Mouse (Mus musculus) heart, embryonic 11.5 days (tissue): ENCODE results near the gene Ppm1e. TPM values are rescaled to one million over a fixed set of nuclear protein-coding genes. Genes with fewer than 3 reads are reported as not detected.
A peak's percentile ranks its signal among the peaks of the same experiment; 100 is the strongest.

Experiments
- ATAC-seq: fragments of 200-750 bp; cut with Nextera tagmentation; replicated peaks from 2 replicates; pipeline ENCODE4 v1.8.0; 2017; ENCODE audit warnings: moderate library complexity; ENCODE audit not compliant: insufficient number of reproducible peaks, low FRiP score, low TSS enrichment
- H3K27ac ChIP-seq: fragments of 300-500 bp; sonication (generic); 2 replicates; pipeline ENCODE4 v1.5.1; 2014; ENCODE audit warnings: mild to moderate bottlenecking, low read depth, low read length
- H3K27me3 ChIP-seq: fragments of 300-500 bp; sonication (generic); 2 replicates; pipeline ENCODE4 v1.6.1; 2014; ENCODE audit warnings: mild to moderate bottlenecking, low read length, mixed read lengths; ENCODE audit not compliant: control insufficient read depth, insufficient read depth
- H3K36me3 ChIP-seq: fragments of 300-500 bp; sonication (generic); 2 replicates; pipeline ENCODE4 v1.6.1; 2014; ENCODE audit warnings: mild to moderate bottlenecking, low read length, moderate library complexity, mixed read lengths; ENCODE audit not compliant: control insufficient read depth, insufficient read depth
- H3K4me1 ChIP-seq: fragments of 300-500 bp; sonication (generic); 2 replicates; pipeline ENCODE4 v1.6.1; 2014; ENCODE audit warnings: low read length; ENCODE audit not compliant: control insufficient read depth, insufficient read depth
- H3K4me2 ChIP-seq: fragments of 300-500 bp; sonication (generic); 2 replicates; pipeline ENCODE4 v1.6.1; 2014; ENCODE audit warnings: mild to moderate bottlenecking, moderate library complexity
- H3K4me3 ChIP-seq: fragments of 300-500 bp; sonication (generic); 2 replicates; pipeline ENCODE4 v1.5.1; 2014; ENCODE audit warnings: low read depth, low read length
- H3K9ac ChIP-seq: fragments of 300-500 bp; sonication (generic); 2 replicates; pipeline ENCODE4 v1.6.1; 2014; ENCODE audit warnings: mild to moderate bottlenecking, low read depth, low read length, moderate library complexity
- H3K9me3 ChIP-seq: fragments of 300-500 bp; sonication (generic); replicated peaks from 2 replicates; pipeline ENCODE4 v1.6.1; 2016; ENCODE audit warnings: low read length; ENCODE audit not compliant: control insufficient read depth
- WGBS: fragments of 180-500 bp; shearing (Covaris S2); extraction: QIAGEN DNeasy Blood & Tissue Kit; methylation state at CpG from one replicate; pipeline ENCODE4 v1.1.7; 2014; ENCODE audit not compliant: insufficient replicate concordance; 5-methylcytosine and 5-hydroxymethylcytosine counted together
- polyA plus RNA-seq: library from polyadenylated mRNA; unstranded; fragments of >200 nt; fragmentation: Nextera tagmentation; extraction: Ambion mirVana; gene quantifications from 2 replicates; pipeline ENCODE4 v1.2.1, GENCODE M21; 2014

Gene Ppm1e
- polyA plus RNA-seq, 1 experiment from 2014 or later: 3.8 TPM

- no peaks in the 10 kb centered on the region for H3K9me3 ChIP-seq
- H3K4me2 ChIP-seq: no peak overlapping the region
- no peaks in the 10 kb centered on the region for H3K27me3 ChIP-seq
- ATAC-seq: no peak
- WGBS: 81% methylated on average over 7 of the region's 7 CpGs
- H3K36me3 ChIP-seq: no peaks in the 10 kb centered on the region
- no peak overlapping the region for H3K9ac ChIP-seq
- no peak overlapping the region for H3K4me3 ChIP-seq
- no peaks in the 10 kb centered on the region for H3K4me1 ChIP-seq
- no peak overlapping the region for H3K27ac ChIP-seq
These were observed 8.2 kb upstream of the Ppm1e start for GRCm38 (mm10) chr11:87367061-87367460.

- Histone ChIP-seq H3K9ac (no peak overlapping the region), H3K9me3 (no peaks in the 10 kb centered on the region), H3K4me3 (no peak overlapping the region), H3K4me1 (no peaks in the 10 kb centered on the region), H3K4me2 (no peak overlapping the region), H3K27me3 (no peaks in the 10 kb centered on the region), H3K36me3 (no peaks in the 10 kb centered on the region), H3K27ac (no peak overlapping the region)
- 80% methylated on average over 5 of the region's 5 CpGs for WGBS
- ATAC-seq: no peak
These were observed 6.3 kb upstream of the Ppm1e start for GRCm38 (mm10) chr11:87365120-87365519.

GRCm38 (mm10) chr11:87359262-87359612 is 414 bp upstream of the Ppm1e start:
- H3K4me3 ChIP-seq: peak overlapping the region; percentile 79
- no peaks in the 10 kb centered on the region; the same call in 1 of the 2 replicates for H3K27me3 ChIP-seq
- ATAC-seq: no peak
- no peak overlapping the region for H3K27ac ChIP-seq
- no peaks in the 10 kb centered on the region for H3K9me3 ChIP-seq
- H3K9ac ChIP-seq: peak overlapping the region; percentile 50
- peaks cover 6% of the 10 kb centered on the region for H3K4me1 ChIP-seq
- peak overlapping the region; percentile 86 for H3K4me2 ChIP-seq
- 15% methylated on average over 10 of the region's 10 CpGs for WGBS
- H3K36me3 ChIP-seq: no peaks in the 10 kb centered on the region

GRCm38 (mm10) chr11:87357317-87358300 is 1.2 kb downstream of the Ppm1e start:
- H3K4me3 ChIP-seq: peak overlapping the region; percentile 79
- H3K4me1 ChIP-seq: peaks cover 6% of the 10 kb centered on the region
- peak overlapping the region; percentile 50 for H3K9ac ChIP-seq
- peak overlapping the region; percentile 86 for H3K4me2 ChIP-seq
- WGBS: 9% methylated on average over 31 of the region's 31 CpGs
- H3K36me3 ChIP-seq: no peaks in the 10 kb centered on the region
- ATAC-seq: no peak
- H3K27ac ChIP-seq: no peak overlapping the region
- no peaks in the 10 kb centered on the region; the same call in 1 of the 2 replicates for H3K27me3 ChIP-seq
- no peaks in the 10 kb centered on the region for H3K9me3 ChIP-seq

- Histone ChIP-seq H3K4me2 (no peak overlapping the region), H3K27ac (no peak overlapping the region), H3K9me3 (no peaks in the 10 kb centered on the region), H3K4me3 (no peak overlapping the region), H3K27me3 (no peaks in the 10 kb centered on the region; the same call in 1 of the 2 replicates), H3K36me3 (no peaks in the 10 kb centered on the region), H3K9ac (no peak overlapping the region), H3K4me1 (peaks cover 6% of the 10 kb centered on the region)
- 75% methylated on average over 1 of the region's 1 CpGs for WGBS
- ATAC-seq: no peak
These were observed 4.0 kb downstream of the Ppm1e start for GRCm38 (mm10) chr11:87354861-87355260.

GRCm38 (mm10) chr11:87353646-87354170 is 5.1 kb downstream of the Ppm1e start:
- H3K27ac ChIP-seq: no peak overlapping the region
- no peak overlapping the region for H3K9ac ChIP-seq
- H3K4me2 ChIP-seq: no peak overlapping the region
- no peak for ATAC-seq
- no peak overlapping the region for H3K4me3 ChIP-seq
- H3K4me1 ChIP-seq: peaks cover 6% of the 10 kb centered on the region
- no peaks in the 10 kb centered on the region; the same call in 1 of the 2 replicates for H3K27me3 ChIP-seq
- 73% methylated on average over 7 of the region's 7 CpGs for WGBS
- no peaks in the 10 kb centered on the region for H3K36me3 ChIP-seq
- no peaks in the 10 kb centered on the region for H3K9me3 ChIP-seq

GRCm38 (mm10) chr11:87326381-87326780 is 32.4 kb downstream of the Ppm1e start:
- Histone ChIP-seq H3K27ac (no peak overlapping the region), H3K4me2 (no peak overlapping the region), H3K9me3 (no peaks in the 10 kb centered on the region), H3K4me3 (no peak overlapping the region), H3K36me3 (no peaks in the 10 kb centered on the region), H3K4me1 (no peaks in the 10 kb centered on the region), H3K27me3 (no peaks in the 10 kb centered on the region), H3K9ac (no peak overlapping the region)
- 75% methylated on average over 3 of the region's 3 CpGs for WGBS
- no peak for ATAC-seq

GRCm38 (mm10) chr11:87322558-87322957 is 36.3 kb downstream of the Ppm1e start:
- ATAC-seq: no peak
- Histone ChIP-seq H3K9ac (no peak overlapping the region), H3K4me3 (no peak overlapping the region), H3K36me3 (no peaks in the 10 kb centered on the region), H3K4me2 (no peak overlapping the region), H3K27ac (no peak overlapping the region), H3K9me3 (no peaks in the 10 kb centered on the region), H3K4me1 (no peaks in the 10 kb centered on the region), H3K27me3 (no peaks in the 10 kb centered on the region)
- WGBS: 65% methylated on average over 8 of the region's 8 CpGs
